Mouse (Mus musculus) heart, postnatal 25 days (tissue): ENCODE measurements around the gene Rad51b. TPM values are rescaled to one million over a fixed set of nuclear protein-coding genes. Genes with fewer than 3 reads are reported as not detected.
A peak's percentile ranks its signal among the peaks of the same experiment; 100 is the strongest.

Source experiments
- DNase-seq: peaks from one replicate; pipeline ENCODE4 v3.0.0; 2022; ENCODE audit warnings: low spot score
- intact Hi-C: fragments of 180-260 bp; cut with DNase I; formaldehyde crosslinking; loops from one replicate; pipeline ENCODE4 v1.15.1; 2025
- total RNA-seq, 2 experiments: library from RNA; stranded (reverse); gene quantifications; 2 replicates each; pipeline ENCODE4 v1.2.3; 2021

Gene Rad51b
- total RNA-seq, 2 experiments from 2014 or later: 0.68 to 0.84 TPM

DNA sequence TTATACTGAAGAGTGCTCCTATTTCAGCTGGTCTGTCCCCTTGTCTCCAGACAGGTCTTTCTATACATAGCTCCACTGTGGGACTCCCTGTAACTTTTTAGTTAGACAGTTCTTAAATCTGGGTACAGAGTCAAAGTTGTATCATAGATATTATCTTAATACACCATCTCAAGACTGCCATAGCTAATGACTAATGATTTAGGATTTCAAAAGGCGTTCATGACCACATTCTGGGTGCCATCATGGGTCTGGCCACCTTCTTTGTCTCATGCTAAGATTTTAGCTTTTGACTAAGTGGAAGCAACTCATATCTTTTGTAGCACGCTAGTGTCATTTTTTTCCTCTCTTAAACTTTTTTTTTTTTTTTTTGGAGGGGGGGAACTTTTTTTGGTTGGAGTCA lies 300.3 kb downstream of the Rad51b start:
- no peak for DNase-seq
- intact Hi-C loops: loop anchor here (5.0 kb wide), 1 partner anchor 65 kb away; no protein-coding TSS in a partner anchor

DNA sequence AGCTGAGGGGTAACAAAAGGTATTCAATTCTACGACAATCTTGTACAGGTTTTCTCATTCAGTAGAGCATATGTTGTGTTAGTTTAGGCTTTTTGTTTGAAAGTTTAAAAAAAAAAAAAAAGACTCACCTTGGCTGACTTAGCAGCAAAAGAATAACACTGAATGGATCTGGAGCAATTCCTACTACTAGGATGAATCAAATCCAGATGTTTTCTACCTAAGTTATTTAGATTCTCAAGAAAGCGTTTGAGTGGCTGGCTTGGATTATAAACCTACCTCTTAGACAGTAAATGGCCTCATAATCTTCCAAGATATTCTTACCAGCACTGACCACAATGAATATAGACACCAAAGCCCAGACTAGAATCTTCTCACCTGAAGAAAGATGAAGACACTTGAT lies 300.7 kb downstream of the Rad51b start:
- DNase-seq: no peak
- intact Hi-C loops: loop anchor here (5.0 kb wide), 1 partner anchor 65 kb away; no protein-coding TSS in a partner anchor

DNA sequence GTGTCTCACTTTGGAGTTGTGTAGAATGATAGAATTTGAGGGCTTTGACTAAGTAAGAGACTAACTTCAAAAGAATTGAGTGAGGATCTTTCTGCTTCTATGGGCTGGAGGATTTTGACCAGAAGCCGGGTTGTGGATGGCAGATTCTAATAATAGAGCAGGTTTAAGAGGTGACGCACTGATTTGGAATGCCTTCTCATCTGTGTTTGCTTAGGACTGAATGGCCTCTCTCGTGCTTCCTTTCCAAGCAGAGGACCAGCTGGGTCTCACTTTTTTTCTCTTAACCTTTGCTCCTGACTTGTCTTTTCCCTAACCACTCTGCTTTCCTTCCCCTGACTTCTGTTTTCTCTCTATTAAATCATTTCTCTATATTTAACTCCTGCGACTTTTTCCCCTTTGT lies 301.4 kb downstream of the Rad51b start:
- peak; percentile 16 for DNase-seq
- intact Hi-C loops: loop anchor here (5.0 kb wide), 1 partner anchor 66 kb away; no protein-coding TSS in a partner anchor

DNA sequence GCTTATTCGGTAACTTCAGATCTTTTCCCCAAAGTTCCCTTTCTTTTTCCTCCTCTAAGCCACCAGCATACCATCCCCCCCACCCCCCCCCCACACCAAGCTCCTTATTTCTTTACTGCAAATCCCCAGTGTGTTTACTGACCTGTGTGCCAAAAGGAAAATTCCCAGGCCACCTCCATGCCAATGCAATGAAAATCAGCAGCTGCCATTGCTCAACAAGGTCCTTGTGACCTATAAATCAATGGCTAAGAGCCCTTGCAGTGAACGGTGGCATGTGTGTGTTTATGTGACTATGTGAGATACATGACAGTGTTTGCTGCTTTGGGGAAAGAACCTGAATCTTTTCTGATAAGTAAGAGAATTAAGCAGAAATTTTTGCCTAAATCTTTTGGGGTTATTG lies 301.8 kb downstream of the Rad51b start:
- intact Hi-C loops: loop anchor here (5.0 kb wide), 1 partner anchor 67 kb away; no protein-coding TSS in a partner anchor
- no peak for DNase-seq

DNA sequence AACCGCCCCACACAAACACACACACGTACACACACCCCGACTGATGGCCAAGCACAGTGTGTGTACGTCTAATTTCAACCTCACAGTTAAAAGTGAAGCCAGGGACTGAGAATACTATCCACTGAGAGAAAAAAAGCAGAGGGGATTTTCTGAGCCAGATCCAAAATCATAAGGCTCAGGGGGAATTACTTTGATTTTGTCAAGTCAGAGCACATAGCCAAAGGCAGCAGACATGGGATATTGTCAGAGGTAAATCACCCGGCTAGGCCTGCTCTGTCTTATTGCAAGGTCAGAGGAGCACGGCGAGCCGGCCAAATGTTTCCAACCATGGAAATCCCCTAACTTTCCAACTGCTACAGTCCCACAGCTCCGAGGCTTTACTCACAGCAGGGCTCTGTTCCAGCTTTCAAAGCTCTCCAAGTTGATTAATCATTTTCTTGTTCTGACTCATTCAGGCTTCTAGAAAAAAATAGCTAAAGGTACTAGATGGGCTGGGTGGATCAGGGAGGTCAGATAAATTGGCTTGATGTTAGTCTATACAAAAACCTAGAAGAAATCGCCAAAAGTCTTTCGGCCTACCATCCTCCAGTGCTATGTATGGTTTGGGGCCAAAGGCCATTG lies 303.2 kb downstream of the Rad51b start:
- intact Hi-C loops: no loop called here
- DNase-seq: peak; percentile 73

DNA sequence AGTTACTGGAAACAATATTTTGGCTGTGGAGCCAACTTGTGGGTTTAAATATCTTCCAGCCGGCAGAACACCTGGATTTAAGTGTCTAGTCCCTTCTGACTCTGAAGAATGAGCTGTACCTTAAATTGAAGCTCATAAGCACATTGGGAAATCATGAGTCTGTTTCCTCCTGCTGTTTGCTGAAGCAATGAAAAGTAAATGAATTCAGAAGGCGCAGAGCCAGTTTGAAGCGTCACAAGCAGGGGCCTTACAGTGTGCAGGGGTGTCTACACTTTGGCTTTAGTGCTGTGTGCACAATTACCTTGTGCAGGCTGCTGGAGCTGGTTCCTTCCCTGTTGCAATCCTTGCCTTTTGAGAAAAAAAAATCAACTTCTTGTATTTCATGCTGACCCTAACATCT lies 305.6 kb downstream of the Rad51b start:
- intact Hi-C loops: no loop called here
- DNase-seq: no peak

DNA sequence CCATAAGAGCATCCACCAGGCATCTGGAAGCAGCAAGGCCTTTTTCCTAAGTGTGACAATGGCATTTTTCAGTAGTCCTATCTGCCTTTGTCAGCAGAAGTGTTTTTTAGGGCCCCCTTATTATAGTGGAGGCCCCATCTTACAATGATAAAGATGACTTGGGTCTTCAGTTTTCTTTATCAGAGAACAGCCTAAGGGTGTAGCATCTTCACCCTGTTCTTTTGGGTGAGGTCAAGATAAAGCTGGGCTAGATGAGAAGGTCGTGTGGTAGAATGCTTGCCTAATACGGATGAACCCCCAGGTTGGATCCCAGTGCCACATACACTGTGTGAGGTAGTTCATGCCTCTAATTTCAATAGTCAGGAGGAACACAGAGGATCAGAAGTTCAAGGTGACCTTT lies 307.8 kb downstream of the Rad51b start:
- intact Hi-C loops: no loop called here
- no peak for DNase-seq

DNA sequence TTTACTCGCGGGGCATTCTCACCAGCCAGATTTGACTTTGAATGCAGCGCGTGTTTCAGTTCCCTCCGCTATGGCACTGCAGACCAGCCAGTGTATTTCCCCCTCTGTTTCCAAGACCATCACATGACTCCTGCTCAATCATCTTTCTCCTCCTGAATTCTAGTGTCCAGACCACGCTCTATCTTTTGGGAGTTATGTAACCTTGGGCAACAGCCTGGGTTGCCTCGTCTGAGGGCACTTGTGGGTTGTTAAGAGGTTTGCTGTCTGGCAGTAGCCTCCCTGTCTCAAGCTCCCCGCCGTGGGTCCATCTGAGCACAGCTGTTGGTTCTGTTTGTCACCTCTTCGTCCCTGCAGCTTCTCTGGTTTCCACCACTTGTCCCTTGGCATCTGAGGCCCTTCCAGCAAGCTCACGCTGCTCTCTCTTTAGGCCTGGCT lies 309.1 kb downstream of the Rad51b start:
- no peak for DNase-seq
- intact Hi-C loops: no loop called here

DNA sequence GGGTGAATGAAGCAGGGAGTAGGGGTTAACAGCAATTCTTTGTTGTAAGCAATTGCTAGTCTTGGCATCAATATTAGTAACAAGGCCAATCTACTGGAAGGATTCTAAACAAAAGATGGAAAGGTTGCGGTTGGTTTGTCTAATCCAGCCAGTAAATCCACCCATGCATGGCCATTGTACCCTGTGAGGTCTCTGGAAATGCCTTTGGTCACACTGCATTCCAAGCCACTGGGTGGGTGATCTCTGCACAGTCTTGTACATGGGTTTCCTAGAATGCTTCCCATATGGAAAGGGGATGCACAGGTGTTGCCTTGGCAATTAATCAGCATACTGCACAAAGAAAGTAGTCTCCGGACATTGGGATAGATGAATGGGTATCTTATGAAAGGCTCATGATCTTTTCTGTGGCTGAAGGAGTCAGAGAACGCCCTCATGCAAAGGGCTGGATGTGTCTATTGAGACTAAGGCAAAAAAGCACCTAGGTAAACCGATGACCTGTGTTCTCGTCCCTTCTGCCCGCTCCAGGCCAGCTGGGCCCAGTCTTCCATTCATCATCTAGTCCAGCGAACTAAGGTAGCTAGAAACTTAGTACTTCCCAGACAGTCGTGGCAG lies 312.4 kb downstream of the Rad51b start:
- intact Hi-C loops: loop anchor here (5.0 kb wide), 3 partner anchors 228 to 363 kb away; no protein-coding TSS in a partner anchor
- no peak for DNase-seq

DNA sequence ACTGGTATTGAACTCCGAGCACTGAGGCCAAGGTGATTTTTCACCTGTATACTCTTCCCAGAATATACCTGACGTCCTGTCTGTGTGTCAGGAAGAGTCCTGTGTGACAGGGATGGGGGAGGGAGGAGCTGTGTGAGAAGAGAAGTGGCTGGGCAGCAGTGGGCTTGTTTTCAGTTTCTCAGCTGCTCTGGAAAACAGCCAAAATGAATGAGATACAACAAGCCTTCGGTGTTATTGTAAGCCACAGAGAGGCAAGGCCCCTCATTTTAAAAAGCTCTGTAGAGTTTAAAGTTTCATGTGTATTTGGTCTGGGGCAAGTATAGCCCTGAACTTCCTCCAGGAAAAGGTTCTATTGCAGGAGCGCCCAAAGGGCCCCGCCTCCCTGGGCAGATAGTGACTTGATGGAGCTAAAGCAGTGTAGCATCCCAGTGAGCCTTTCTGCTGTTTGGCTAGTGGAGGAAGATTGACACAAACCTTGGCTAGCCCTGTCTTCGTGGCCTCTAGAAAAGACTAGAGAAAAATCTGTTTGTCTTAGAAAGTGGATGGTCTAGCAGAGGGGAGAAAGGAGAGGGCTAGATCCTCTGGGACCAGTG lies 313.5 kb downstream of the Rad51b start:
- intact Hi-C loops: loop anchor here (5.0 kb wide), 3 partner anchors 227 to 362 kb away; no protein-coding TSS in a partner anchor
- DNase-seq: no peak

DNA sequence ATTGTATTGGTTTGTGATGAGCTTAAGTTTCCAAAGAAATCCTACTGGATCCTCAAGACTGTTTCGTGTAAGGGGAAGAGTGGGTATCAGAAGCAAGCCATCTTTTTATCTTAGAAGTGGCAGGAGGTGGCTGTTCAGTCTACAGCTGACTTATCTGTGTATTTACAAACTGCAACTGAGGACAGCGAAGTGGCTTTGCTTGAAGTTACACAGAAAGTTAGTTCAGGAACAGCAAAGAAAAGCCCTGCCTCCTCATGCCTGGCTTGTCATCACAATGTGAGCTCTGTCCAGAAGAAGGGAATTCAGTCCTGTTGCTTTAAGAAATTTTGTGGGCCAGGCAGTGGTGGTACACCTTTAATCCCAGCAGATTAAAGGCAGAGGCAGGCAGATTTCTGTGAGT lies 314.6 kb downstream of the Rad51b start:
- no peak for DNase-seq
- intact Hi-C loops: loop anchor here (1.0 to 5.0 kb wide), 6 partner anchors 226 to 521 kb away; no protein-coding TSS in a partner anchor

DNA sequence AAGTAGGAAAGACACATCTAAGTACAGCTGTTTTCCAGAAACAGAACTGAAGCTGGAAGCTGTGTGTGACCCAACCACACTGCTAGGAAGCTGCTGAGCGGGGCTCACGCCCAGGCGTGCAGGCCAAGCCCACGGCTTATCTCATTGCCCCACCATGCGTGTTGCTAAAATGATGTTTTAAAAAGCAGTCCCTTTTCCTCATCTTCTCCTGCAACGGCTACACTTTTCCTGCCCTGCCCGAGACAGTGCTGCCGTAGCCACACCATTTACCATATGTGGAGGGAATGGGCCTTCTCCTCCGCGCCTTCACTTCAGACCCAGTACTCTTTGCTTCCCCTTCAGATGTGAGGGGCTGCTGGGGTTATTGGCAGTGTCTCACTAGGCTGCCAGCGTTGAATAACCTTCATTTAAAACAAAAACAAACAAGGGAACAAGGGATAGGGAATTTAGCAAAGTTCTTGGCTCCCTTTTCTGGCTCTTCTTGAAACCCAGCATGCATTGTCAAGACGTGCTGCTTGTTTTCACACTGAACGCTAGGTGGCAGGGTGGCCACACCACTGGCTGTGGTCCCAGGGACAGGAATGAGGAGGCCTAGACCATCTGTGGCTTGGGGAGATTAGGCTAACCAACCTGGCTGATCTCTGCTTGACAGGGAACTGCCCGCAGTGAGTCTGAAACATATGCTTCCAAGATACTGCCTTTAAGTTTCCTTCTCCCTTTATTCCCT lies 315.4 kb downstream of the Rad51b start:
- DNase-seq: peak; percentile 80
- intact Hi-C loops: loop anchor here (1.0 to 5.0 kb wide), 6 partner anchors 225 to 520 kb away; no protein-coding TSS in a partner anchor

DNA sequence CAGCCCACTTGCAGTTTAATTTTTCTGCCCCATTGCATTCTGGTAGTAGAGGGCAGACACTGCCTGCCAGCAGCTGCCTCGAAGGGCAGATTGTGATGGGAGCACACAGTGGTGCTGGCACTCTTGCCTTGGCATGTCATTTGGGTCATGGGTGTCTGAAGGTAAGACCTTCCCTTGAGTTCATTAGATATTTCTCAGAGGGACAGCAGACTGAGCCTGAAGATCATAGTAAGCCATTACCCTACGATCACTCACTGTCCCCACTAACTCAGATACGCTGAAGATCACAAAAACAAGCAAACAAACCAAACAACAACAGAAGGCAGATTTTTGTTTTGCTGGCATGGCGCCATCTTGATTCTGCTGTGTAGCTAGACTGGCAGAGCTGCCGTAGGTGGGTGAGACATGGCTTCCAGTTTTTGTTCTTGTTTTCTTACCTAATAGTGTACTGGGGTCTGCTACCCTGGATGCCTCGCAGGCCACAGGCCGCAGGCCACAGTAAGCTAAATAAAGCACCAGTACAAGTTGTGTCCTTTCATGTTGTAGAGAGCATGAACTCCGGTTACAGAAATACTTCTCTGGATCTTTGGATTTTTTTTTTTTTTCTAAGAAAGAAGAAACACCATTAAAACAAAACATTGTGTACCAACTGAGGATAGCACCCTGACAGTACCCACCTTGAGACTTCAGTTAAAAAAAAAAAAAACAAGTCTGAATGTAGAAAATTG lies 316.1 kb downstream of the Rad51b start:
- DNase-seq: no peak
- intact Hi-C loops: loop anchor here (2.0 to 5.0 kb wide), 5 partner anchors 224 to 498 kb away; no protein-coding TSS in a partner anchor

DNA sequence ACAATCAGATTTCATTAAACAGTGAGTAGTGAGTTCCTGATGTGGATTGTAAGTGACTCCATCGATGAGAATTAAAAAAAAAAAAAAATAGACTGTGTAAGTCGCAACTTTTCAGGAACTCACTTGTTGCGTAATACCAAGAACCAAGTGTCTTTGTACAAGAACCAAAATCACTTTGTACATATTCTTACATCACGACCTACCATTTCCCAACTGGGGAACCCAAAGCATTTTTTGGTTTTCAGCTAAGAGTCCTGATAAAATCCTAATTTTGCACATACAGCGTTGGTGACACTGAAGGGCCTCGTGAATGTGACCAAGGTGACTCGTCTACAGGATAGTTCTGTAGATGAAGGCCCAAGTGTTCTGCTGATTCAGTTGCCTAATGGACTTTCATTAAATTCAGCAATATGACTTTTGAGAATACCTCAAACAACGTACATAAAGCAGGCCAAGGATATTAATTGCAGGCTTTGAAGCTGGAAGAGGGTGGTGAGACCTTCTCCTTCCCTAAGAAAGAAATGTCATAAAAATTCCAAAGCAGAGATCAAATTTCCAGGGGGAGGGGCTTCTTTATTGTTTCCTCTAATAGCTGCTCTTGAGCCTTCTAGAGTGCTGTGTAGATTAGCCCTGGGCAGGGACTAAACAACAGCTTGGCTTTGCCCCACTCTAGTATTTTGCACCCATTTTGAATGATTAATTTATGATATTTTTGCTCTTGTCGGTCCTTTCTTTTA lies 316.9 kb downstream of the Rad51b start:
- intact Hi-C loops: loop anchor here (2.0 to 5.0 kb wide), 5 partner anchors 223 to 497 kb away; no protein-coding TSS in a partner anchor
- no peak for DNase-seq

DNA sequence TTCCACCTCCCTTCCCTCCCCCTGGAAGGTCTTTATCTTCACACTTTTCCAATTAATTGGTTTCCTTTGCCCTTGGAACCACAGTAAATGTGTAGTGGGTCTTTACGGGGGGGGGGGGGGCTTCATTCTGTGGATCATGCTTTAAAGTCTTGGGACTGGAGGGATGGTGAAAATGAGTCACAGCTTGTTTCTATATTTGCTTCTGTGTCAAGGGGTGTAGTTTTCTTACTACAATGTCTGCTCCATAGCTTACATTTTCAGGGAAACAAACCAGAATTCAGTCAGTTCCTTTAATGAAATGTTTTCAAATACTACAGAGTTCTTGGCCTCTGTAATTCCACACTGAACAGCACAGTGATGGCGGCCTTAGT lies 317.5 kb downstream of the Rad51b start:
- intact Hi-C loops: loop anchor here (5.0 kb wide), 3 partner anchors 223 to 358 kb away; no protein-coding TSS in a partner anchor
- no peak for DNase-seq

DNA sequence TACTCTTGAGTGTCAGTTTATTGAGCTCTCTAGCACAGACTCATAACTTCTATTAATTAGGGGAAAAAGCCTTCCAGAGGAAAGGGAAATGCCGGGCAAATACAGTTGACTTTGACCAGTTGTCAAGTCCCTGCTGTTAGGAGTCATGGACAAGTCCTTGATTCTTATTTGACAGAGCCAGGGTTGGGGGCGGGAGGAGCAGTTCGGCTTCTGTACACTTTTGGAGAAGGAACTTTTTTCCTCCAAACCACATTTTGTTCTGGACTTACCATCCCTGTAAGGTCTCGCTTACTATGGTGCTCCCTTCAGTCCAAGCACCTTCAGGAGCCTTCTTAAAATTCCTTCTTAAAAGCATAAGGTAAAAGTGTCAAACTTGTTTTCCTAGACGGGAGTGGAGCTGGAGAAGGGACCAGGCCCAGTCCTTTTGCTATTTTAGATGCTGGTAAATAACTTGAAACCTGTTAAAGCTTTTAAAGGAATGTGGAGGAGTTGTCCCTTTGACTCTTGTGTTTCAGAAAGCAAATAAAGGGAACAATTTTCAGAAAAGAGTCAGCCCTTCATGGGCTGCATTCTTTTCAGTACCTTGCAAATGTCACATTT lies 318.7 kb downstream of the Rad51b start:
- intact Hi-C loops: no loop called here

DNA sequence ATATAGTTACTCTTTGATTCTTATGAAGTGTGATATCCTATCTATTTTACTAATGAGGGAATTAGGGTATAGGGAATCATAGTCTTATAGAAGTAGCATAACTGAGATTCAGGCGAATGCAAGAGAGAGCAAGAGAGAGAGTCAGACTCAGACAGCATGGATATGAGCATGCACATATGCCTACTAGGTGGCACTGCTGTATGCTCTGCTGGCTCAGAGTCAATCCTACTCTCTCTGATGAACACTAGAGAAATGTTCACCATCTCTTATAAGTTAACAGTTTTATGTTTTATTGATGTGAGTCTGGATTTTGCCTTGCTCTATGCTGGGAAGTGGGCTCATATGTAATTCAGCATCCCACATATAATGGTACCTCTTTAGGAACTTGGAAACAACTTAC lies 321.9 kb downstream of the Rad51b start:
- no peak for DNase-seq
- intact Hi-C loops: no loop called here

More for the DNA sequence above, 318.7 kb downstream of the Rad51b start:
- no peak for DNase-seq

DNA sequence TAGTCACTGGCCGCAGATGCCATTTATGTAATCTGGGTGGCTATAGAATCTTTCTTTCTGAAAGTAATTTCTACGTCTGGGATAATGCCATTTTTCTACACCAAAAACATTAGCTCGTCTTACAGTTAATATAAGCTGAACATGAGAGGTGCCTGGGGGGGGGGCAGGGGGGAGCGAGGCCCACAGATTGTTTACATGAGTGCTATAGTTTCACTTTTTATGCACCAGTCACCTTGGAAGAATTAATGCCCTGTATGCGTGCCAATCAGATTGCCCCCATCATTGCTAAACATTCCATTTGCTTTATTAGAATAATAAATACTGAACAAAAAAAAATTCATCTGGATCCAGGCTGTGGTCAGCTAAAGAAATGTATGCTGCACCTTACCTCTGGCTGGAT lies 323.6 kb downstream of the Rad51b start:
- intact Hi-C loops: no loop called here
- DNase-seq: no peak
